Mouse (Mus musculus) erythroblast, embryonic 14.5 days (primary cell): ENCODE results near the gene Ddc. TPM values are rescaled to one million over a fixed set of nuclear protein-coding genes. Genes with fewer than 3 reads are reported as not detected.

ENCODE experiments used
- H3K27me3 ChIP-seq: 2 replicates; pipeline ENCODE4 v1.6.1; 2012; ENCODE audit warnings: inconsistent platforms; ENCODE audit not compliant: control insufficient read depth
- H3K36me3 ChIP-seq: 2 replicates; pipeline ENCODE4 v1.6.1; 2012; ENCODE audit warnings: mild to moderate bottlenecking, inconsistent platforms; ENCODE audit not compliant: control insufficient read depth
- H3K4me1 ChIP-seq: 2 replicates; pipeline ENCODE4 v1.6.1; 2012; ENCODE audit warnings: inconsistent platforms; ENCODE audit not compliant: control insufficient read depth
- H3K4me3 ChIP-seq: replicated peaks from 2 replicates; pipeline ENCODE3; 2012; ENCODE audit warnings: moderate library complexity, mild to moderate bottlenecking, inconsistent platforms
- H3K9me3 ChIP-seq: 2 replicates; pipeline ENCODE4 v1.6.1; 2012; ENCODE audit warnings: low read length, inconsistent platforms, mixed read lengths; ENCODE audit not compliant: control insufficient read depth
- GATA1 ChIP-seq: IDR thresholded peaks from 2 replicates; pipeline ENCODE4 v1.6.1; 2012; ENCODE audit warnings: low read length, inconsistent platforms, mixed read lengths
- TAL1 ChIP-seq: IDR thresholded peaks from 3 replicates; pipeline ENCODE4 v1.6.1; 2012; ENCODE audit warnings: low read length, inconsistent platforms, mixed read lengths
- polyA plus RNA-seq: library from polyadenylated mRNA; stranded (reverse); fragments of >175 nt; gene quantifications from 2 replicates; pipeline ENCODE4 v1.2.3, GENCODE M21; 2012

Ddc gene
- polyA plus RNA-seq, 1 experiment = 0.05 TPM

GRCm38 (mm10) chr11:11833100-11833499 lies 64.8 kb downstream of the Ddc start:
- H3K36me3 ChIP-seq = peaks cover 2% of the 10 kb centered on the region
- TF ChIP-seq GATA1 = no peak
- no peak for TF ChIP-seq TAL1
- peaks cover 66% of the 10 kb centered on the region for H3K4me1 ChIP-seq
- H3K4me3 ChIP-seq = no peak overlapping the region
- H3K27me3 ChIP-seq = peaks cover 59% of the 10 kb centered on the region
- peaks cover 2% of the 10 kb centered on the region; the same call in 1 of the 2 replicates for H3K9me3 ChIP-seq

GRCm38 (mm10) chr11:11832755-11833084 lies 65.2 kb downstream of the Ddc start:
- peaks cover 60% of the 10 kb centered on the region for H3K27me3 ChIP-seq
- no peak for TF ChIP-seq TAL1
- no peak for TF ChIP-seq GATA1
- peaks cover 62% of the 10 kb centered on the region for H3K4me1 ChIP-seq

DNA sequence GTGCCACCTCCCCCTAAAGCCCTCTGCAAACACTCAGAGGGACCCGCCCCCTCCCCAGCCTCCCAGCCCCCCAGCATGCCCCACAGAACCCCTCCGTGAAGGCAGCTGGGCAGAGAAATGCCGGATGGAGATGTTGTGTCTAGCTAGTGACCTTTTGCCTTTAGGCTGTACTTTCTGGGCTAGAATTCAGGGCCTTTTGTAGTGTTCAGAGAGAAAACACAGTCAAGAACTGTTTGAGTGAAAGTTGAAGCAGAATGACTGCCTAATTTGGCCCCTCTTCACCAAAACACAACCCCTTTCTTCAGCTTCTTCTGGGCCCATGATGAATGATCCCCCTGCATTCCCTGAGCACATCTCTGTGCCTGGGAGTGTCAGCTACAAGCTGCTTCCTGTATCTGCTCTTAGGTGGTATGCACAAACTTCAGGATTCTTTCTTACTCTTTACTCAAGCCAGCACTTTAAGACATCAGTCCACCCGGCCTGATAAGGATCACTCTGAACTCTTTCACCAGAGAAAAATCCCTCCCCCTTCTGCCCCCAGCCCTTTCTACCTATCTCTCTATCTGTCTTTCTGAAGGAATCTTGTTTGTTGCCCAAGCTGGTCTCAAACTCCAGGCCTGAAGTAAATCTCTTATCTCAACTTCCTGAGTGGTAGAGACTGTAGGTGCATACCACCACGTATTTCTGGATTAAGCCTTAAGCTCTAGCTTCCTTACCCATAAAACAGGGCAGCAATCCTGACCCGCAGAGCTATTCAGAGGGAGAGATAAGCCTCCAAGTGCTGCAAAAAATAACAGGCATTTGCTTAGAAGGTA lies 65.8 kb downstream of the Ddc start:
- Histone ChIP-seq H3K27me3 (peaks cover 61% of the 10 kb centered on the region), H3K36me3 (no peaks in the 10 kb centered on the region), H3K4me3 (no peak overlapping the region), H3K9me3 (peaks cover 3% of the 10 kb centered on the region; the same call in 1 of the 2 replicates), H3K4me1 (peaks cover 56% of the 10 kb centered on the region)
- TF ChIP-seq TAL1 (no peak), GATA1 (no peak)

More at GRCm38 (mm10) chr11:11832755-11833084, 65.2 kb downstream of the Ddc start:
- H3K4me3 ChIP-seq = no peak overlapping the region
- no peaks in the 10 kb centered on the region for H3K36me3 ChIP-seq
- H3K9me3 ChIP-seq = peaks cover 3% of the 10 kb centered on the region; the same call in 1 of the 2 replicates

DNA sequence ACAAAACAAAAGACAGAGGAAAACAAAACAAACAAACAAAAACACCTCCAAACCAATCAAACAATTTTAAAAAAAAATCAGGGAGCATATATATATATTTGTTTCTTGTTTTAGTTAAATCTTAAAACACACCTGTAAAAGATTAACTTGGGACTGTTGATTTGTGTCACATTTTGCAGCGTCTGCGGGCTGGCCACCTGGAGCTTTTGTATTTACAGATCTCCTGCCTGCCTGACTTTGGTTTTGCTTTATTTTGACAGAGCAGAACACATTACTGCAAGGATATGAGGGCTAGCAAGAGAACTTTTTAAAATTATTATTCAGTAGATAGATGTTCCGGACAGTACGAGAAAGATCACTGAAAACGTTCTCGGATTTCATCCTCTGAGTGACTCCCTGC lies 66.4 kb downstream of the Ddc start:
- H3K4me3 ChIP-seq = no peak overlapping the region
- peaks cover 68% of the 10 kb centered on the region for H3K27me3 ChIP-seq
- peaks cover 50% of the 10 kb centered on the region for H3K4me1 ChIP-seq
- TF ChIP-seq GATA1 (no peak), TAL1 (no peak)
- H3K9me3 ChIP-seq = peaks cover 3% of the 10 kb centered on the region; the same call in 1 of the 2 replicates
- no peaks in the 10 kb centered on the region for H3K36me3 ChIP-seq

DNA sequence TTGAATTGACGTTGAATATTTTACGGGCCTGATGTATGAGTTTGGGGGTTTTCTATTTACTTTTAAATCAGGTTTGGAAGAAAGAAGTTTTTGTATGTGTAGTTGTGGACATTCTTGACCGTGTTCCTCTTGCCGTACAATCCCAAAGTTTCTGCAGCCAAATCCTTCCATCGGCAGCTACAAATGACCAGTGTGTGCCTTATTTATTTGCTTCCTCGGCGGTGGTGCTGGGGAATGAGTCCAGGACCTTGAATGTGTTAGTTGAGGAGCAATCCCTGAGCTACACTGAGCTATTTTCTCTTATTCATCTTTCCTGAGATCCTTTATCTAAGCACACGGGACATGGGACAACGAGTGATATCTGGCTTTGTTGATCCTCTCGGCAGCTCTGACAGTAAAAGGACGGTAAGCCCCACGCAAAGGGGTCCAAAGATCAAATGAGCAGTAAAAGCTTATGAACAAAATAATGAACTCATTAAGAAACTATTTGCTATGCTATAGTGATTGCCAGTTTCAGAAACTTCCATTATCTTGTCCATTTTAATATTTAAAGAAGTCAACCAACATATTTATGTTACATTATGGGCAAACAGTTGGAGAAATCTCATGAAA lies 67.0 kb downstream of the Ddc start:
- peaks cover 73% of the 10 kb centered on the region for H3K27me3 ChIP-seq
- no peak overlapping the region for H3K4me3 ChIP-seq
- peaks cover 46% of the 10 kb centered on the region for H3K4me1 ChIP-seq
- TF ChIP-seq GATA1 (no peak), TAL1 (no peak)
- peaks cover 3% of the 10 kb centered on the region; the same call in 1 of the 2 replicates for H3K9me3 ChIP-seq
- H3K36me3 ChIP-seq = no peaks in the 10 kb centered on the region

DNA sequence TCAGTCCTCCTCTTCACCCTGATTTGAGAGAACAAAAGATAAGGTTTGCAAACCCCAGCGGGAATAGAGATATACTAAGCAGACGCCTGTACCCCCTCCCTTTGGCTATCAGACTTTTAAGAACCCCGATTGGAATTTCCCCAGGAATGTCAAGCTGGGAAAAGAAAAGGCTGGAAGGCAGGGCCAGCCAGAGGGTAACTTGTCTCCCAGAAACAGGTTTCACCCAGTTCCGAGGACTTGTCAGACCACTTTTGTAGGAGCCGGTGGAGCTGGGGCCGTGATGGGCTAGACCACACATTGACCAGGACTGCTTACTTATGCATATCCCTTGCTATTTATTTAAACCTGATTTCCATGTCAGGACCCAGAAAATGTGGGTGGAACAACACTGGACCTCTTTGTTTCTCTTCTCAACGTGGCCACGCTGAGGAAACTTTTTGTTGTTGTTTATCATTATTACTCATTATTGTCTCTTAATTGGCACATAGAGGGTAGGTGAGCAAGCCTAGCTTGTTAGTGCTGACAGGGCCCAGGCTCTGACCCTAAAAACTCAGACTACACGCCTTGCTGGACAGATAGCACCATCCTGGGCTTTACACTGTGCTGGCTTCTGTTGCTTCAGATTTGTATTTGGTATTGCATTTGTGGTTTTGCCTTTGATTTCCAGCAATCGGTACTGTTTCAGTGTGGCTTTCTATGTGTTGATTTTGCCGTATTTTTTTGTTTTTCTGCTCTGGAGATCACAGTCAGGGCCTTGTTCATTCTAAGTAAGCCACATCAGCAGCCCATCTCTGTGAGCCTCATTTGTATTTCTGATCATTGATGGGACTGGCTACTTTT lies 68.6 kb downstream of the Ddc start:
- H3K27me3 ChIP-seq = peaks cover 89% of the 10 kb centered on the region
- peaks cover 40% of the 10 kb centered on the region for H3K4me1 ChIP-seq
- TF ChIP-seq GATA1 (no peak), TAL1 (no peak)
- no peak overlapping the region for H3K4me3 ChIP-seq
- H3K36me3 ChIP-seq = no peaks in the 10 kb centered on the region
- H3K9me3 ChIP-seq = peaks cover 3% of the 10 kb centered on the region; the same call in 1 of the 2 replicates

DNA sequence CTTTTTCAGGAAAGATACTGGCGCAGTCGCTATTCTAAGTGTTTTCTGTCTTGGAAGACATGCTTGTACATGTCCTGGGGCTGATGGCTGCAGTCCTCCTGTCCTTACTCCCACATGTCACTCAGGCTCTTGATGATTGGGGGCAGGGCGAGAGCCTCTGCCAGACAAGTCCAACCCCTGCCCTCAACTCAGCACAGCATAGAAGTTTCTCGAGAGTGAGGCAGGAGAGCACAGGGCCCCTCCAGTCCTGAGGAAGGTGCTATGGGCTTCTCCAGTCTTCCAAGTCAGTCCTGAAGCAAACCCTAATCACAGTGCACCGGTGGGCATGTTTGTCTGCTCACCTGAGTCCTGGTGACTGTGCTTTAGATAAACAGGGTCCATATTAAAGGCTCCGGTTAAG lies 69.2 kb downstream of the Ddc start:
- Histone ChIP-seq H3K4me3 (no peak overlapping the region), H3K4me1 (peaks cover 40% of the 10 kb centered on the region), H3K27me3 (peaks cover 91% of the 10 kb centered on the region), H3K9me3 (peaks cover 3% of the 10 kb centered on the region; the same call in 1 of the 2 replicates), H3K36me3 (no peaks in the 10 kb centered on the region)
- TF ChIP-seq GATA1 = no peak
- no peak for TF ChIP-seq TAL1

DNA sequence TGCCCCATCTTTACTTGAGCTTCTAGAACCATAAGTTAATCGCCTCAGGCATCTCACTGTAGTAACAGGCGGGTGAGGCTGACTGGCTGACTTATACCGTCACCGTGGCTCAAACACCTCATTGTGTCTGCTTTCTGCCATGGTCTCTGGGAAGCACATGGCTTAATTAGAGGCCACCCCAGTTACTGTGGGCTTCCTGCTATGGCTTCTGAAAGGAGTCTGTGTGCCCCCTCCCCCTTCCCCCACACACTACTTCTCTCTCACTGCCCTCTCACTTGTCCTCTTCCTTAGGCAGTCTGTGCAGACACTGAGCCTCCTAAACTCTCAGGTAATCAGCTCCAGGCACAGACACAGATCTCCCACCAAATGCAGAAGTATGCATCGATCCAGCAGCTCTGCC lies 69.7 kb downstream of the Ddc start:
- TF ChIP-seq TAL1 (no peak), GATA1 (no peak)
- H3K9me3 ChIP-seq = peaks cover 3% of the 10 kb centered on the region; the same call in 1 of the 2 replicates
- H3K36me3 ChIP-seq = no peaks in the 10 kb centered on the region
- no peak overlapping the region for H3K4me3 ChIP-seq
- H3K27me3 ChIP-seq = peaks cover 91% of the 10 kb centered on the region
- peaks cover 45% of the 10 kb centered on the region for H3K4me1 ChIP-seq
